Mouse (Mus musculus) liver, adult 2 months (tissue): ENCODE data around the gene Sema6d.

ENCODE experiments used
- CTCF ChIP-seq: fragments of 200-500 bp; IDR thresholded peaks from 2 replicates; pipeline ENCODE4 v1.5.1; 2011; ENCODE audit warnings: low read depth, low read length, control low read depth
- POLR2A ChIP-seq: fragments of 200-500 bp; IDR thresholded peaks from 2 replicates; pipeline ENCODE4 v1.6.1; 2011; ENCODE audit warnings: low read length, control low read depth; ENCODE audit not compliant: insufficient read depth; ENCODE audit errors: extremely low read depth

DNA sequence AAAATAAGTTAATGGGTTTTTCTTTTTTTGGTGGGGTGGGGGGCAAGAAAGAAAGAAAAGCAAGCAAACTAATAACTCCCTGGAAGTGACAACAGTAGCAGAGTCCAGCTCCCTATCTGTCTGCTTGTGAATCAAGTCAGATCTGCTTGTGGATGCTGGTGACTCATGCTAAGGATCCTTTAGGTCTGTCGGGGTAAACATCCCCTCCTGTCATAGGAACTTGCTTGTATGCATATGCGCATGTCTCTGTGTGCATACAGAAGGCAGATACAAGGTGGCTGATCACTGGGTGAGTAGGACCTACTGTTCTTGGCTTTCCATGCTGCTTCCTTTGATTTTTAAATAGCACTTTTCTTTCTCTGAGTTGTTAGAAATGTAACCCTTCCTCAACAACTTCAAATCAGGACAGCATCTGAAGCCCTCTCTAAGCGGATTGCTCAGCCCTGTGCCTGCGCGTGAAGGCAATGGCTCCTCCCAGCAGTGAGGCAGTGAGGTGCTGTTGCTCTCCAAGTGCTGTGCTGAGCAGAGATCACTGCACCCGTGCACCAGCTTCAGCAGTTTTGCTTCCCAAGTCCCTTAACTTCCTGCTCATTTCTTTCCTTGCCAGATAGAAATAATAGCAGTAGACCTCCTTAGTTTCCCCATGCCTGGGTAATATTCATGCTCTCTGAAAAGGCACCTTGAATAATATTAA is 550.9 kb downstream of the Sema6d start:
- TF ChIP-seq CTCF (no peak), POLR2A (no peak)
